Mouse (Mus musculus) frontal cortex, postnatal 25 days (tissue): ENCODE results near the gene Glrx5.

ENCODE experiments used
- DNase-seq, 2 experiments: peaks; one replicate each; pipeline ENCODE4 v3.0.0; 2022; ENCODE audit warnings: low spot score in 2 of 2

Gene Glrx5

DNA sequence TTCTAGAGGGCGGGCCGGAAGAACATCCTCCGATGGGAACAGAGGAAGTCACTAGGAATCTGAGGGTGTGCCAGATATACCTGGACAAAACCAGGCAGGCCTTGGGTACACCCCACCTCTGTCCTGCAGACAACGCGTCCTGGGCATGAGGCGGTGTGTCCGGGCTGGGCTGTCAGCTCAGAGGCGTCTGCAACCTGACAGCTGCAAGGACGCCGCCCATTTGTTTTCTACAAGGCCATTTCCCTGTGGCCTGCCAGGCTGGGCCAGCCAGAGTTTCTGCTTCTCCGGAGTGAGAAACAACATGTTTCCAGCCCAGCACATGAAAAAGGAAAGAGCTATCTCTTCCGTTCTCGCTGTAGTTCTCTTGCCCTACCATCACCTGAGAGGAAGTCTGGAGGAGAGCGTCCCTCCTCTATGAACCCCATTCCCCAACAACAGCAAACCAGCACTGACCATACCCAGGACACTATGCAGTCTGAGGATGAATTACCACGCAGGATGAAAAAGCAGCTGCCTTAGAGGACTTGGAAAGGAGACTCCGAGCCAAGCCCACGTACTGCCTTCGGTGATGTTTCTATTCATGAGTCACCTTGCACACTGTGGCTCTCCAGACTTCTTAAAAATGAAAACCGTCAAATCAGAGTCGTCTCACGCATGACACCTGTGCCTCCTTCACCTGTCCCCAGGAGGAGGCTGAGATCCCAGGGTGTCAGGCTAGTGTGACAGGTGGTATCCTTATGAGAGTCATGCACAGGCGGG, 27.4 kb upstream of the Glrx5 start:
- no peak for DNase-seq

DNA sequence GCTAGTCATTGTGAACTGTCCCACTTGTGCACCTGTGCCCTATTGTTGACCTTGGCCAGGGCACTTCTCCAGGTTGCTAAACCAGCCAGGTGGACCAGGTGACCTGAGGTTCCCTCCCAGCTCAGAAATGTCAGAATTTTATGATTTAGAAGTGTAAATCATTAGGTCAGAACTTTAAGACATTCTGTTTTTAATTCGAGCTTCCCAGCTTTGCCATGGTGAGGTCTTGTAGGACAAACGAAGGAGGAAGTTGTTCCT, 26.8 kb upstream of the Glrx5 start:
- DNase-seq, result no peak

- DNase-seq, result no peak
Measured at GRCm38 (mm10) chr12:105008150-105008549, 24.3 kb upstream of the Glrx5 start.

GRCm38 (mm10) chr12:105008752-105009178, 23.7 kb upstream of the Glrx5 start:
- no peak for DNase-seq

DNA sequence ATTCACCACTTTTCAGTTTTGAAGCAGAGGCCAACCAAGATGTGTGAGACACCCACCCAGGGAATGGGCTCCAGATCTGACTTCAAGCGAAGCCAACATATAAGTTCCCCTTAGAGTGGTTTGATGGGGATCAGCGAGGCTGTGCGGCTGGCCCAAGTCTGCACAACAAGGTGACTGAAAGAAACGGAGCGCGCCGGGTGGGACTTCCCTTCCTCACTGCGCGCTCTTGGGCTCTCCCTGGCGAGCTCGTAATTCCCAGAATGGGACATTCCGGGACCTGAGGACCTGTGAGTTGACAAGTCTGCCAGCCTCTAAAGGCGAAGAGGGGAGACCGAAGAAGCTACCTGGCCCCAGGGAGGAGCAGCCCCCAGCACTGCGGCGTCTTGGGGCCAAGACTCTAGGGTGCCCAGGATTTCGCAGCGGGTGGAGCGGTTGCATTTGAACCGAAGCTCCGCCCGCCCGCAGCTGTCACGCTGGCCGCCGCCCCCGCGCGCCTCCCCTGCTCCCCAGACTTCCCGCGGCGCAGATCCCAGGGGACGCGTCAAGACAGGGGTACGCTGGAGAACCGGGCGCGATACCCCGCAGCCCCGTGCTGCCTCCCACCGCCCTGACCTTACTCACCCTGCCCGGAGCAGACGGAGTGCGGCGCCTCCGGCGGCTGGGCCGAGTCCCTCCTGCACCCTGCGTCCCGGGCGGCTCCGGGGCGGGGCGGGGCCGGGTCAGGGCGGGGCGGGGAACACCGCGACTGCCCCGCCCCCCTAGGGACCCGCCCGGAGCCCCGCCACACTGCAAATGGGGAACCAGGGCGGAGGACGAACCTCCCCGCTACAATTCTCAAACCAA, 22.9 kb upstream of the Glrx5 start, which contains the start of gene Syne3:
Gene Syne3, minus strand, starts transcription at position 440 of the 843 bp plus-strand sequence.
- DNase-seq, result no peak

- DNase-seq, result no peak
Measured at GRCm38 (mm10) chr12:105010213-105010790, 22.2 kb upstream of the Glrx5 start.

DNA sequence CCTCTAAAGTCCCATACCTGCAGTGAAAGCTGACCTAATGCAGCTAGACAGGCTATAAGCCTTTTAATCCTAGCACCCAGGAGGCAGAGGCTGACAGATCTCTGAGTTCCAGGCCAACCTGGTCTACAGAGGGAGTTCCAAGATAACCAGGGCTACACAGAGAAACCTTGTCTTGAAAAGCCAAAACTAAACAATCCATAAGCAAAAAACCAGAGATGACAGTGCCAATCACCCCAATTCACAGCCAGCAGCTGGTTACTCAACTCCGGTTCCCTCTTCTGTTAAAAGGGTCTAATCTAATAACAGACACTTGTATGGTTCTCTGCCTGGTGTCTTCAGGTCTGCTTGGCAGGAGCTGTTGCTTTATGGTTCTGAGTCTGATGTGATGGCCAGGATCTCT, 20.9 kb upstream of the Glrx5 start:
- DNase-seq, result no peak

GRCm38 (mm10) chr12:105012314-105012713, 20.2 kb upstream of the Glrx5 start:
- no peak for DNase-seq

DNA sequence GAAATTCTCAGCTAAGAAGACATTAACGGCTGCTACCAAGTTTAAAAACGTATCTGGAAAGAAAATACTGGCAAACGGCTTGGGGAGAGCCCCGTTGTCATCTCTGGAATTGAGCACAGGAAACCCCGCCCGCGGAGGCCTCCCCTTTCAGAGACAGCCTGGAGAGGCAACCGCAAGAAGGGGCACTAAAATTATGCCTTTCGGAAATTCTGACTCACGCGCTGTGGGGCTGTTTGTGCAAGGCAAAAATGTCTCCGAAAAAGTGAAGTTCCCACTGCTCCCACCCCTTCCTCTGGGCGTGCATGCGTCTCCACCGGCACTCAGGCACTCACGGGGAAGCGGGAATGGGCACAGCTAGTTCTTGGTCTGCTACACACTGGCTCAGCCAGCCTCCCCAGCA, 19.4 kb upstream of the Glrx5 start:
- DNase-seq, result peak in 1 of 2 experiments; percentile 55

DNA sequence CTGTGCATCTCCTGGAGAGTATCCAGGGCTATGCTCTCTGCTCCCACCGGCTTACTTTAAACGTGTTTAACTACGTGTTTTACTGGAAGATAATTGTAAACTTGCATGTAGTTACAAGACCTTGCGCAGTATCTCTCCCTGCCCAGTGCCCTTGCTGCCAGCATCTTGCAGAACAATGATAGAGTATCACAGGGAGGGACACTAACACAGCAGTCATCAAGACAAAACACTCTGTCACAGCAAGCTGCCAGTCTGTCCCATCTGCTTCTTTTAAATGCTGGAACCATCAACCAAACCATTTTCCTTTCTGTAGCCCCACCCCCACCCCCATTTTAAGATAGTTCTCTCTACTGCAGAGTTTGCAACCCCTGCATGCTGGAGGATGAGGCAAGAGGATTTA, 16.3 kb upstream of the Glrx5 start:
- no peak for DNase-seq

DNA sequence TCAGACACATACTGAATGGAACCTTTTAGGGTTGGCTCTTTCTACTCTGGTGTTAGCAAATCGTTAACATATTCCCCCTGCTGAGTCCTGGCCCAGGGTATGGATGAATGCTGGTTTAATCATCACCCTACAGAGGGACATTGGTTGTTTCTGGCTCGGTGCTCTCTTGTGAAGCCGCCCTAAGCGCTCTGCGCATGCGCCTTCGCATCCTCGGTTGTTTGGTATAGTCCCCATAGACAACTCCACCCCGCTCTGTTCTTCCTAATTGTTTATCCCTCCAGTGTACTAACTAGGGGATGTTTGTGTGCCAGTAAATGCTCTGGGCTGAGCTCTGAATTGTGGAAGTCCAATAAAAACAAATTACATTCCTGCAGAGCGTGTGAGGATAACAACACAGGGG, 15.8 kb upstream of the Glrx5 start:
- no peak for DNase-seq

- no peak for DNase-seq
Measured at GRCm38 (mm10) chr12:105019359-105020219, 12.9 kb upstream of the Glrx5 start.

- DNase-seq, result no peak
Measured at GRCm38 (mm10) chr12:105021441-105022069, 10.9 kb upstream of the Glrx5 start.

- no peak for DNase-seq
Measured at GRCm38 (mm10) chr12:105022141-105022540, 10.3 kb upstream of the Glrx5 start.

DNA sequence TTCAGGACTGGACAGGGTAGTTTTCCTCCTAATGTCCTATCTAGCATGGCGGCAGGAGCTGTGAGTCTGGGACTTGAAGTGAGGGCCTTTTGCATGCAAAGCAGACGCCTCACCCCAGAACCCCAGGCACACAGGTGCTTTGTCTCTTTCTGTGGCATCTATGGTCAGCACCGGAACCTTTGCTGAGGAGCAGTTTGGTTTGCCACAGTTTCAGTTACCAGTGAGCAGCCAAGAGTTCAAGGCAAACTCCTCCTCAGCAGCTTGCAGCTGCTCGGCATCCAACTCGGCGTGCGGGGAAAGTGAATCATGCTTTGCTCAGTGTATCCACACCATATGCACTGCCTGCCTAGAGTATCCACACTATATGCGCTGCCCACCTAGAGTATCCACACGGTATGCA, 9.7 kb upstream of the Glrx5 start:
- no peak for DNase-seq

- peak; percentile 58 to 59 for DNase-seq
Measured at GRCm38 (mm10) chr12:105025271-105025946, 7.1 kb upstream of the Glrx5 start.

DNA sequence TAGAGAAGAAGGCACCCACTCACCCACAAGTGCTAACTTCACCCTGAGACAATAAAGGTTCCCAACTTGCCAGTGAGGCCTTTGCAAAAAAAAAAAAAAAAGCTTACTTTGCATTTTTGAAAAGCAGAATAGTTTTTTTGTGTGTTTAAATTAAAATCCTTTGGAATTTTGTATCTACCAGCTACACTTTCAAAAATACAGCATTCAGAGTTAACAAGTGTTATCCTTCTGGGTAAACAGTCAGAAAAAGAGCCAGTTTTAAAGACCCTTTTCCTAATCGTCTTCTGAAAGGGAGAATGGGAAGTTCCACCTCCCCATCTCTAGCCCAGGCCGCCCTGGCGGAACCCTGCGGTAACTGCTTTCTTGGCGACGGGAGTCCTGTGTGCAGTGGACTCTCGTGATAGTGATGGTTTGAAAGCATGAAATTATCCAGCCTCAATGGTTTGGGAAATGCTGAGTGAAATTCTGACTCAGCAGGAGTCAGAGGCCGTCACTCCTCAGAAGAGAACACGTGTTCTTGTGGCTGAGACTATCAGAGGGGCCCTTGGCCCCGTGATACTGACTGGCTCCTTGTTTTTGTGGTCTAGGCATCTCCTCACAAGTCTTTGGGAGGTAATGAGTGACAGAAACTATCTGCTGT, 6.4 kb upstream of the Glrx5 start:
- no peak for DNase-seq

DNA sequence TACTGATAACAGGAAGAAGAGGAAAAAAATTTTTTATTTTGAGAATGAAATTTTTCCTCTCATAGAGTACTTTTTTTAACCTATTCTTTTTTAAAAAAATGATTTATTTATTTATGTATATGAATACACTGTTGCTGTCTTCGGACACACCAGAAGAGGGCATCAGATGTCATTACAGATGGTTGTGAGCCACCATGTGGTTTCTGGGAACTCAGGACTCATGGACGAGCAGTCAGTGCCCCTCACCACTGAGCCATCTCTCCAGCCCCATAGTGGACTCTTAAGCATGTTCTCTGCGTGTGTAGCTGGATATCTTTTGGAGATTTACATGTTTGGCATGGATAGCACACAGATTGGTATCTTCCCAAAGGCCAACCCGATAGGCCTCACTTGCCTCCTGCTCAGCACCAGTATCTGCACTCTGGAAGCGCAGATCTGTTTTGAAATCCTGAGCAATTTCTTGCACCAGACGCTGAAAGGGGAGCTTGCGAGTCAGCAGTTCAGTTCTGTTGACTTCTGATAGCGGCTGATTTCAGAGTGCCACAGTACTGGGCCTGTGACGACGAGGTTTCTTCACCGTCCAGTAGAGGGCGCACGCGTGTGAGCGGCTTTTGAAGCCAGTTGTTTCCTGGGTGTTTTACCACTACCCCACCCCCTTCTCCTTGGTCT, 5.0 kb upstream of the Glrx5 start:
- peak; percentile 54 to 57 for DNase-seq

DNA sequence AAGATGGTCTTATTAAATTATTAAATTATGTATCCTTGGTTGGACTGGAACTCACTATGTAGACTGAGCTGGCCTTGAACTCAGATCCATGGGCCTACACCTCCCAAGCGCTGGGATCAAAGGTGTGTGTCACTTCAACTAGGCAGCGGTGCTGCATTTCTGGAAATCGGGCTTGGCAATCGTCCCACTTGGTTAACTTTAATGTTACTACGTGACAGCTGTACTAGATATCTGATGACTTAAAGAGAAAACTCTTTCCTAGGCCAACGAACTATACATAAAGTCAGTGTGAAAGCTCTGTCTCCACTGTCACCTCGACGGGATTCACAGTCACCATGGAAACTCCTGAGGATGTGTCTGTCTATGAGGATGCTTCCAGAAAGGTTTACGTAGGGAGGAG, 2.6 kb upstream of the Glrx5 start:
- DNase-seq, result no peak
